Mouse (Mus musculus): ENCODE measurements at regions not wholly inside any gene's neighbourhood (a gene's known extent, or its start where the extent isn't known, plus 50 kb on each side); places are given as distances from the start of the nearest gene placed in this dataset.
"Not testable (repeated sequence)": the region's sequence is repeated elsewhere in the genome, so short reads cannot be mapped to it uniquely, and the experiment has no call there.

DNA sequence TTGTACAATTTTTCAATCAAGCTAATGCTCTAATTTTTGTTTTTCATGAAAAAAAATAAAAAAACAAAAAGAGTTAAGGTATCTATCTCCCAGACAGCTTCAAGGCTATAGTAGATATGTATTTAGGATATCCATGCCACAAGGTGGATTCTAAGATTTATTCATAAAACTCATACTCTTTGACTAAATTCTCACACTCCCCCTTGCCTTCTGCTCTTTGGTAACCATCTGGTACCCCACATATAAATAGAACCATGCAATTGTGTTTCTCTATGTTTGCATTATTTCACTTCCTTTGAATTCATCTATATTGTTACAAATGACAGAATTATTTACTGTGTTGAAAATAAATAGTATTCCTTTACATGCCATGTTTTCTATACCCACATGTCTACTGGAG, 287.2 kb downstream of the Gm11232 start:
- Histone ChIP-seq H3ac (ENCODE audit: control insufficient read depth, insufficient read length, low read depth) (no peak overlapping the region), H3K4me3 (ENCODE audit: insufficient read depth, poor library complexity, severe bottlenecking) (no peak overlapping the region), H3K27me3 (ENCODE audit: control insufficient read depth, insufficient read depth, insufficient read length) (no peaks in the 10 kb centered on the region), H3K79me3 (ENCODE audit: low read depth) (no peaks in the 10 kb centered on the region), H3K36me3 (ENCODE audit: control insufficient read depth, insufficient read depth) (no peaks in the 10 kb centered on the region), H3K79me2 (ENCODE audit: control insufficient read depth, insufficient read depth) (no peaks in the 10 kb centered on the region)
- no peak for TF ChIP-seq FOSL1 (IDR thresholded peaks at IDR 0.05; ENCODE audit: insufficient read depth, low read length, poor library complexity, severe bottlenecking)
- TF ChIP-seq USF1 (IDR thresholded peaks at IDR 0.05; ENCODE audit: low read depth), result no peak
- TF ChIP-seq CEBPB (IDR thresholded peaks at IDR 0.05; ENCODE audit: low read depth), result no peak
- TF ChIP-seq MYOG (IDR thresholded peaks at IDR 0.05; ENCODE audit: control insufficient read depth, extremely low read depth, insufficient read length), result no peak
- no peak for TF ChIP-seq CTCF (IDR thresholded peaks at IDR 0.05; ENCODE audit: control insufficient read depth, insufficient read depth, insufficient read length)
- no peak for TF ChIP-seq MYOD1 (IDR thresholded peaks at IDR 0.05; ENCODE audit: control insufficient read depth, insufficient read length, low read depth)
- TF ChIP-seq MAX (IDR thresholded peaks at IDR 0.05), result no peak

GRCm38 (mm10) chr4:71454811-71455210, 303.0 kb downstream of the Gm11232 start:
- Histone ChIP-seq H3K79me2 (ENCODE audit: control insufficient read depth, insufficient read depth) (no peaks in the 10 kb centered on the region), H3ac (ENCODE audit: control insufficient read depth, insufficient read length, low read depth) (no peak overlapping the region), H3K4me3 (ENCODE audit: insufficient read depth, poor library complexity, severe bottlenecking) (no peak overlapping the region), H3K36me3 (ENCODE audit: control insufficient read depth, insufficient read depth) (no peaks in the 10 kb centered on the region), H3K27me3 (ENCODE audit: control insufficient read depth, insufficient read depth, insufficient read length) (no peaks in the 10 kb centered on the region), H3K79me3 (ENCODE audit: low read depth) (no peaks in the 10 kb centered on the region)
- TF ChIP-seq CTCF (IDR thresholded peaks at IDR 0.05; ENCODE audit: control insufficient read depth, insufficient read depth, insufficient read length) (no peak), MAX (IDR thresholded peaks at IDR 0.05) (no peak), MYOG (IDR thresholded peaks at IDR 0.05; ENCODE audit: control insufficient read depth, extremely low read depth, insufficient read length) (no peak), MYOD1 (IDR thresholded peaks at IDR 0.05; ENCODE audit: control insufficient read depth, insufficient read length, low read depth) (no peak), CEBPB (IDR thresholded peaks at IDR 0.05; ENCODE audit: low read depth) (no peak), FOSL1 (IDR thresholded peaks at IDR 0.05; ENCODE audit: insufficient read depth, low read length, poor library complexity, severe bottlenecking) (no peak), USF1 (IDR thresholded peaks at IDR 0.05; ENCODE audit: low read depth) (no peak)

GRCm38 (mm10) chr4:71453499-71453898, 304.3 kb downstream of the Gm11232 start:
- TF ChIP-seq MYOD1 (IDR thresholded peaks at IDR 0.05; ENCODE audit: control insufficient read depth, insufficient read length, low read depth), result no peak
- no peak for TF ChIP-seq USF1 (IDR thresholded peaks at IDR 0.05; ENCODE audit: low read depth)
- TF ChIP-seq CTCF (IDR thresholded peaks at IDR 0.05; ENCODE audit: control insufficient read depth, insufficient read depth, insufficient read length), result no peak
- no peak for TF ChIP-seq MAX (IDR thresholded peaks at IDR 0.05)
- no peak for TF ChIP-seq CEBPB (IDR thresholded peaks at IDR 0.05; ENCODE audit: low read depth)
- TF ChIP-seq FOSL1 (IDR thresholded peaks at IDR 0.05; ENCODE audit: insufficient read depth, low read length, poor library complexity, severe bottlenecking), result no peak
- no peak for TF ChIP-seq MYOG (IDR thresholded peaks at IDR 0.05; ENCODE audit: control insufficient read depth, extremely low read depth, insufficient read length)

GRCm38 (mm10) chr4:71446461-71446860, 311.3 kb downstream of the Gm11232 start:
- H3K36me3 ChIP-seq (ENCODE audit: control insufficient read depth, insufficient read depth), result no peaks in the 10 kb centered on the region

More at GRCm38 (mm10) chr4:71453499-71453898, 304.3 kb downstream of the Gm11232 start:
- Histone ChIP-seq H3ac (ENCODE audit: control insufficient read depth, insufficient read length, low read depth) (no peak overlapping the region), H3K79me3 (ENCODE audit: low read depth) (no peaks in the 10 kb centered on the region), H3K79me2 (ENCODE audit: control insufficient read depth, insufficient read depth) (no peaks in the 10 kb centered on the region), H3K27me3 (ENCODE audit: control insufficient read depth, insufficient read depth, insufficient read length) (no peaks in the 10 kb centered on the region), H3K36me3 (ENCODE audit: control insufficient read depth, insufficient read depth) (no peaks in the 10 kb centered on the region), H3K4me3 (ENCODE audit: insufficient read depth, poor library complexity, severe bottlenecking) (no peak overlapping the region)

DNA sequence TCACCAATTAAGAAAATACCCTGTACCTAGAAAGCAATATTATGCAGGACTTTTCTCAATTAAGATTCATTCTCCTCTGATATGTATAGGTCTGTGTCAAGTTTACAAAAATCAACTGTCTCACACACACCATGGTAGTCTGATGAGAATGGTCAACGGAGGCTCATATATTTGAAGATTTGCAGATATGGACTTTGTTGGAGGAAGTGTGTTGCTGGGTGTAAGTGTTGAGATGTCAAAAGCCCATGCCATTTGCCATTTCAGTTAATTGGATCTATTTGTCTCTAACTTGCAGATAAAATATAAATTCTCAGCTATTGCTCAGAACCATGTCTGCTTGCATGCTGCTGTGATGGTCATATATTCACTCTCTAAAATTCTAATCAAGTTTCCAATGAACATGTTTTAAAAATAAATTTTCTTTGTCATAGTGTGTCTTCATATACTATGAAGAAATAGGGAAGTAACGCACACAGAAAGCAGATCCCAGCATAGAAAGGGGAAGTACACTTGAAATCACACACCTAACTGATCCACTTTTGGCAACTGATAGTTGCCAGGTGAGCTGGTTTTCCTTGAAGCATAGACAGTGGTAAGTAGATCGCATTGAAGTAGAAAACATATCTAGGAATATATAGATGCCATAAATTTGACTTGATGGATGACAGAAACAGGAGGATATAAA, 326.4 kb downstream of the Gm11232 start:
- H3K79me3 ChIP-seq (ENCODE audit: low read depth), result no peaks in the 10 kb centered on the region
- H3ac ChIP-seq (ENCODE audit: control insufficient read depth, insufficient read length, low read depth), result no peak overlapping the region
- H3K27me3 ChIP-seq (ENCODE audit: control insufficient read depth, insufficient read depth, insufficient read length), result no peaks in the 10 kb centered on the region
- no peaks in the 10 kb centered on the region for H3K79me2 ChIP-seq (ENCODE audit: control insufficient read depth, insufficient read depth)
- TF ChIP-seq USF1 (IDR thresholded peaks at IDR 0.05; ENCODE audit: low read depth) (no peak), CEBPB (IDR thresholded peaks at IDR 0.05; ENCODE audit: low read depth) (no peak), CTCF (IDR thresholded peaks at IDR 0.05; ENCODE audit: control insufficient read depth, insufficient read depth, insufficient read length) (no peak), FOSL1 (IDR thresholded peaks at IDR 0.05; ENCODE audit: insufficient read depth, low read length, poor library complexity, severe bottlenecking) (no peak), MYOG (IDR thresholded peaks at IDR 0.05; ENCODE audit: control insufficient read depth, extremely low read depth, insufficient read length) (no peak), MAX (IDR thresholded peaks at IDR 0.05) (no peak), MYOD1 (IDR thresholded peaks at IDR 0.05; ENCODE audit: control insufficient read depth, insufficient read length, low read depth) (no peak)
- no peaks in the 10 kb centered on the region for H3K36me3 ChIP-seq (ENCODE audit: control insufficient read depth, insufficient read depth)
- H3K4me3 ChIP-seq (ENCODE audit: insufficient read depth, poor library complexity, severe bottlenecking), result no peak overlapping the region

More at GRCm38 (mm10) chr4:71446461-71446860, 311.3 kb downstream of the Gm11232 start:
- H3K79me2 ChIP-seq (ENCODE audit: control insufficient read depth, insufficient read depth), result no peaks in the 10 kb centered on the region
- no peak overlapping the region for H3K4me3 ChIP-seq (ENCODE audit: insufficient read depth, poor library complexity, severe bottlenecking)
- no peaks in the 10 kb centered on the region for H3K79me3 ChIP-seq (ENCODE audit: low read depth)
- TF ChIP-seq FOSL1 (IDR thresholded peaks at IDR 0.05; ENCODE audit: insufficient read depth, low read length, poor library complexity, severe bottlenecking) (no peak), CTCF (IDR thresholded peaks at IDR 0.05; ENCODE audit: control insufficient read depth, insufficient read depth, insufficient read length) (no peak), MYOG (IDR thresholded peaks at IDR 0.05; ENCODE audit: control insufficient read depth, extremely low read depth, insufficient read length) (no peak), USF1 (IDR thresholded peaks at IDR 0.05; ENCODE audit: low read depth) (no peak), MYOD1 (IDR thresholded peaks at IDR 0.05; ENCODE audit: control insufficient read depth, insufficient read length, low read depth) (no peak), CEBPB (IDR thresholded peaks at IDR 0.05; ENCODE audit: low read depth) (no peak), MAX (IDR thresholded peaks at IDR 0.05) (no peak)
- no peaks in the 10 kb centered on the region for H3K27me3 ChIP-seq (ENCODE audit: control insufficient read depth, insufficient read depth, insufficient read length)
- no peak overlapping the region for H3ac ChIP-seq (ENCODE audit: control insufficient read depth, insufficient read length, low read depth)

DNA sequence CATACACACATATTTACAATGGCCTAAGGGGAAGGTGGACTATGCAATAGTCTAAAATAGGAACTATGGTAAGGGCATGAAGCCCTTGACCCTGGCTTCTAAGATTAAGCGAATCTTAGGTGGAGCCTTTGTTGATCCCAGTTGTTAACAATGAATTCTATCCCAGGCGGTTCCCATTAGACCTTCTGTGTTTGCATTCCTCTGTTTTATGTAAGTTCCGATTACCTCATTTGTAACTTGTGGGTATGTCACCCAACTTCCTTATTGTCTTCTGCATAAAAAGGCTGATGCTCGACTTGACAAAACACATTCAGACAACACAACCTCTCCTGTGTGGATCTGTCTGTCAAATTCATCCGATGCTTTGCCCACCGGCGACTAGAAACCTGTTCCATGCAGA, 335.6 kb downstream of the Gm11232 start:
- not testable (repeated sequence) for H3K79me2 ChIP-seq (ENCODE audit: control insufficient read depth, insufficient read depth); H3K4me3 ChIP-seq (ENCODE audit: insufficient read depth, poor library complexity, severe bottlenecking); H3K36me3 ChIP-seq (ENCODE audit: control insufficient read depth, insufficient read depth); H3K27me3 ChIP-seq (ENCODE audit: control insufficient read depth, insufficient read depth, insufficient read length); H3K79me3 ChIP-seq (ENCODE audit: low read depth); H3ac ChIP-seq (ENCODE audit: control insufficient read depth, insufficient read length, low read depth)
